Mouse (Mus musculus): ENCODE data around the gene Lcmt1. TPM values are rescaled to one million over a fixed set of nuclear protein-coding genes. Genes with fewer than 3 reads are reported as not detected.

Gene Lcmt1
- polyA plus RNA-seq, 1 experiment from 2014 or later: 112 TPM

DNA sequence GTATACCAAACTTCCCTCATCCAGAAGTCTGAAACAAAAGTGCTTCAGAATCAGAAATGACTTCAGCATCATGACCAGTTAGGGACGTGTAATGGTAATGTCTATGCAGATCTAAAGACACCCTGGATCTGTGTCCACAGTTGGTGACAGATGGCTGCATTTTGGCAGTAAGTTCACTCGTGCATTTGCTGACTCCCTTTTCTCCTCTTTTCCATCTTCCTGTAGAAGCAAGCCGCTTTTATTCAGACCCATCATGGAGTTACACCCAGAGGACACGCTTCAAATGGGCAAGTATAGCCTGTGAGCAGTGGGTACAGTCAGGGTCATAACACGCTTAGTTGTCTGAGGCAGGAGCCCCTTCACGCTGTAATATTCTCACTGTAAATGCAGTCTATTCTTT lies 34.6 kb downstream of the Lcmt1 start:
- Histone ChIP-seq H3K27ac (ENCODE audit: low read depth, low read length) (no peak overlapping the region), H3K27me3 (ENCODE audit: control insufficient read depth, insufficient read depth, low read length) (no peaks in the 10 kb centered on the region), H3K4me3 (ENCODE audit: low read depth, low read length) (no peak overlapping the region), H3K4me1 (ENCODE audit: control insufficient read depth, insufficient read depth, low read length) (no peaks in the 10 kb centered on the region), H3K4me2 (ENCODE audit: low read depth, low read length) (no peak overlapping the region), H3K36me3 (ENCODE audit: control insufficient read depth, insufficient read depth, low read length) (peaks cover 20% of the 10 kb centered on the region), H3K9me3 (ENCODE audit: control insufficient read depth, low read length) (no peaks in the 10 kb centered on the region), H3K9ac (replicated peaks; ENCODE audit: low read depth, low read length) (no peak overlapping the region)
- no peak for ATAC-seq (ENCODE audit: low read depth)
- WGBS: 92% methylated on average over 6 of the region's 6 CpGs

DNA sequence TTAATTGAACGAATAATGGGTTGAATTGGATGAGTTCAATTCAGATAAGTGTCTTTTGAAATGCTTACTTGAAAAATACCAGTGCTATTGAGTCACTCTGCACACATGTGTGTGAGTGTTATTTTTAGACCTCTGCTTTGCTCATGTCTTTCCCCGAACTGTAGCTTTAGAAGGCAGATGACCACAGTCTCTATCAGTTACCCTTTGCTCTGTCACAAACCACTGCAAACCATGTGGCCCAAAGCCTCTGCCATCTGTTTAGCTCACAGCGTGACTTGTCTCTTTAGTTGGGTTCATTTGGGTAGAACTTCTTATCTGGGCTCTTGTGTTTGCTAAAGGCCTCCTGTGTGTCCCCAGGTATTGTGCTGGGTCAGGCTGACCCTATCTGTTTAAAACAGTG lies 36.0 kb downstream of the Lcmt1 start:
- Histone ChIP-seq H3K9me3 (ENCODE audit: control insufficient read depth, low read length) (no peaks in the 10 kb centered on the region), H3K36me3 (ENCODE audit: control insufficient read depth, insufficient read depth, low read length) (peaks cover 20% of the 10 kb centered on the region), H3K4me1 (ENCODE audit: control insufficient read depth, insufficient read depth, low read length) (no peaks in the 10 kb centered on the region), H3K4me3 (ENCODE audit: low read depth, low read length) (no peak overlapping the region), H3K27me3 (ENCODE audit: control insufficient read depth, insufficient read depth, low read length) (no peaks in the 10 kb centered on the region), H3K4me2 (ENCODE audit: low read depth, low read length) (no peak overlapping the region), H3K27ac (ENCODE audit: low read depth, low read length) (no peak overlapping the region), H3K9ac (replicated peaks; ENCODE audit: low read depth, low read length) (no peak overlapping the region)
- no peak for ATAC-seq (ENCODE audit: low read depth)
- WGBS: 90% methylated on average over 3 of the region's 3 CpGs

DNA sequence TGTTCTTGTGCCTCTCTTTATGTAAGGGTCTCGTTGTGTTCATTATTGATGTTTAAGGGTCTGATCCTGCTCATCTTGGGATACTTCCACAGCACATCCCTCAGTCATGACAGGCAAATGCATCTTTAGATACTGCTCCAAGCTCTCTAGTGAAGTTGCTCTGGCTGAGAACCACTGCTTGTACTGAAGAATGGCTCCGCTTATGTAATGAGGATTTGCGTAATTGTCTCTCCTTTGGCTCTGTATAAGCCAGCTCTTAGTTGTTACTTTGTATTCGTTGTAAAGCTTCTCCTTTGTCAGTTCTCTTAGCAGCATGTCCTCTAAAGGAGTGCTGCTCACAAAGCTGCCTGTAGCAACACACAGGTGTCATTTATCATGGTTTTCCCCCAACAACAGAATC lies 37.4 kb downstream of the Lcmt1 start:
- H3K27me3 ChIP-seq (ENCODE audit: control insufficient read depth, insufficient read depth, low read length): no peaks in the 10 kb centered on the region
- no peak overlapping the region for H3K4me2 ChIP-seq (ENCODE audit: low read depth, low read length)
- peaks cover 22% of the 10 kb centered on the region; the same call in 1 of the 2 replicates for H3K36me3 ChIP-seq (ENCODE audit: control insufficient read depth, insufficient read depth, low read length)
- H3K4me1 ChIP-seq (ENCODE audit: control insufficient read depth, insufficient read depth, low read length): no peaks in the 10 kb centered on the region
- 81% methylated on average over 4 of the region's 4 CpGs for WGBS
- H3K9me3 ChIP-seq (ENCODE audit: control insufficient read depth, low read length): no peaks in the 10 kb centered on the region
- H3K9ac ChIP-seq (replicated peaks; ENCODE audit: low read depth, low read length): no peak overlapping the region
- H3K4me3 ChIP-seq (ENCODE audit: low read depth, low read length): no peak overlapping the region
- no peak overlapping the region for H3K27ac ChIP-seq (ENCODE audit: low read depth, low read length)
- ATAC-seq (ENCODE audit: low read depth): no peak

DNA sequence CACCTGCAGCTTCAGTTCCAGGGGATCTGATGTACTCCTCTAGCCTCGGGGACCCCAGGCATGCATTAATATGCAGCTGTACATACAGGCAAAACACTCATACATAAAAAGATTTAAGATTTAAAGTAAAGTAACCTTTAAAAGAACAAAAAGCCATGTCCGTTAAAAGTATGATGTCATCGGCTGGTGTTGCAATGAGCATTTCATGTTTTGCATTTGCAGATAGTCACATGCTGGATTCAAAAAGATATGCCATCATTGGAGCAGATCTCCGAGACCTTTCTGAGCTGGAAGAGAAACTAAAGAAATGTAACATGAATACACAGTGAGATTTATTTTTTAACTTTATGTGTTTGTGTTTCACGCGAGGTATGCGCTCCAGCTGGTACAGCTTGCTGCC lies 40.9 kb downstream of the Lcmt1 start:
- H3K4me2 ChIP-seq (ENCODE audit: low read depth, low read length): no peak overlapping the region
- H3K36me3 ChIP-seq (ENCODE audit: control insufficient read depth, insufficient read depth, low read length): peaks cover 10% of the 10 kb centered on the region; the same call in 1 of the 2 replicates
- no peak overlapping the region for H3K27ac ChIP-seq (ENCODE audit: low read depth, low read length)
- no peaks in the 10 kb centered on the region for H3K9me3 ChIP-seq (ENCODE audit: control insufficient read depth, low read length)
- no peaks in the 10 kb centered on the region for H3K27me3 ChIP-seq (ENCODE audit: control insufficient read depth, insufficient read depth, low read length)
- H3K4me3 ChIP-seq (ENCODE audit: low read depth, low read length): no peak overlapping the region
- H3K4me1 ChIP-seq (ENCODE audit: control insufficient read depth, insufficient read depth, low read length): no peaks in the 10 kb centered on the region
- H3K9ac ChIP-seq (replicated peaks; ENCODE audit: low read depth, low read length): no peak overlapping the region
- ATAC-seq (ENCODE audit: low read depth): no peak
- 97% methylated on average over 7 of the region's 7 CpGs for WGBS

DNA sequence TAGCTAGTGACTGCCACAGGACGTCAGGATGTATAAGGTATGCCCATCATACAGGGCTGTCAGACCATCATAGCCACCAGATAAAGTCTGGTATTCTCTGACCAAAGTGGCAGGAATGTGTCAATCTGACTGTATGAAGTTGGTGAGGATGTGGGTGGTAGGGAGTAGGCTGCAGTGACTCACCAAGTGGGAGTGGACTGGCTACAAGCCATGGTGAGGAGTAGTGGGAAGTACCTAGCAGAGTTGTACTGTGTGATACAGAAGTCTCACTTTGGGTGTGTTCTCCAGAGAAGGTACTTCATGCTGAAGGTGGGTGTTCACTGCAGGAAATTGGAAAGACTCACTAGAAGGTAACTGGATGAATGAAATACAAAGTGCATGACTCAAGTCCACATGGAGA lies 41.5 kb downstream of the Lcmt1 start:
- Histone ChIP-seq H3K27me3 (ENCODE audit: control insufficient read depth, insufficient read depth, low read length) (no peaks in the 10 kb centered on the region), H3K27ac (ENCODE audit: low read depth, low read length) (no peak overlapping the region), H3K9me3 (ENCODE audit: control insufficient read depth, low read length) (no peaks in the 10 kb centered on the region), H3K9ac (replicated peaks; ENCODE audit: low read depth, low read length) (no peak overlapping the region), H3K36me3 (ENCODE audit: control insufficient read depth, insufficient read depth, low read length) (peaks cover 9% of the 10 kb centered on the region; the same call in 1 of the 2 replicates), H3K4me1 (ENCODE audit: control insufficient read depth, insufficient read depth, low read length) (no peaks in the 10 kb centered on the region), H3K4me3 (ENCODE audit: low read depth, low read length) (no peak overlapping the region), H3K4me2 (ENCODE audit: low read depth, low read length) (no peak overlapping the region)
- 92% methylated on average over 1 of the region's 1 CpGs for WGBS
- no peak for ATAC-seq (ENCODE audit: low read depth)

DNA sequence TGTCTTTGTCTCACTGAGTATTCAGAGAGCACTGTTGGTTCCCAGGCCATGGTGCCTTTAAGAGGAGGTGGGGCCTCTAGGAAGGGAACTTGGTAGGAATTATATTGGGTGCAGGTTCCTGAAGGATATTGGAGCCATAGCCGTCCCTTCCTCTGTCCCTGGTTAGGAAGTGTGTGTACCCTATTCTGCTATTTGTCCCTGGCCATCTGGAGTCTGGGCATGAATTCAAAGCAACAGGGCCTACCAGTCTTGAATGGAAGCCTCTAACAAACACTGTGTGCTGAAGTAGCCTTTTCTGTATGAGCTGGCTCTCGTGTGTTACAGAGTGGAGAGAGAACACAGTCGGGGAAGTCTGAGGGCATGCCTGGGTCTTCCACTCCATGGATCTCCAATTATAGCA lies 42.6 kb downstream of the Lcmt1 start:
- ATAC-seq (ENCODE audit: low read depth): no peak

DNA sequence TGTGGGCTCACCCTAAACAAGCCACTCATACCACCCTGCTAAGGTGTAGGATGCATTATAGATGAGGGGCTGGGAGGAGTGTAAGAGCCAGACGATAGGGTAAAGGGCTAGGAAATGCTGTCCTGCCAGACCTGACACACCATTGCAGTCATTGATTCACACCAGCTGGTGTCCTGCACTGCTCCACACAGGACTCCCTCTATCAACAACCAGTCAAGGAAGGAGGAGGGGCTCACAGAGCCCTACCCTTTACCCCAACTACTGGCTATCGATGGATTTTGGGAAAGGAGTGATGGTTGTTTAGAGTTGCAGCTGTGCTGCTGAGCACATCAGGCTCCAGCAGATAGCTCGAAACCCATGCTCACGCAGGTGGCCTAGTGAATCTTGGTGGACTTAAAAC lies 47.2 kb downstream of the Lcmt1 start:
- 84% methylated on average over 4 of the region's 4 CpGs for WGBS
- no peak overlapping the region for H3K9ac ChIP-seq (replicated peaks; ENCODE audit: low read depth, low read length)
- H3K36me3 ChIP-seq (ENCODE audit: control insufficient read depth, insufficient read depth, low read length): peaks cover 11% of the 10 kb centered on the region; the same call in 1 of the 2 replicates
- H3K27me3 ChIP-seq (ENCODE audit: control insufficient read depth, insufficient read depth, low read length): no peaks in the 10 kb centered on the region
- H3K9me3 ChIP-seq (ENCODE audit: control insufficient read depth, low read length): no peaks in the 10 kb centered on the region
- H3K4me1 ChIP-seq (ENCODE audit: control insufficient read depth, insufficient read depth, low read length): no peaks in the 10 kb centered on the region
- no peak overlapping the region for H3K27ac ChIP-seq (ENCODE audit: low read depth, low read length)
- no peak overlapping the region for H3K4me3 ChIP-seq (ENCODE audit: low read depth, low read length)
- H3K4me2 ChIP-seq (ENCODE audit: low read depth, low read length): no peak overlapping the region
- ATAC-seq (ENCODE audit: low read depth): no peak

More for the DNA sequence above, 42.6 kb downstream of the Lcmt1 start:
- Histone ChIP-seq H3K9me3 (ENCODE audit: control insufficient read depth, low read length) (no peaks in the 10 kb centered on the region), H3K4me3 (ENCODE audit: low read depth, low read length) (no peak overlapping the region), H3K4me1 (ENCODE audit: control insufficient read depth, insufficient read depth, low read length) (no peaks in the 10 kb centered on the region), H3K4me2 (ENCODE audit: low read depth, low read length) (no peak overlapping the region), H3K36me3 (ENCODE audit: control insufficient read depth, insufficient read depth, low read length) (peaks cover 6% of the 10 kb centered on the region; the same call in 1 of the 2 replicates), H3K27ac (ENCODE audit: low read depth, low read length) (no peak overlapping the region), H3K9ac (replicated peaks; ENCODE audit: low read depth, low read length) (no peak overlapping the region), H3K27me3 (ENCODE audit: control insufficient read depth, insufficient read depth, low read length) (no peaks in the 10 kb centered on the region)
- WGBS: 82% methylated on average over 3 of the region's 3 CpGs

DNA sequence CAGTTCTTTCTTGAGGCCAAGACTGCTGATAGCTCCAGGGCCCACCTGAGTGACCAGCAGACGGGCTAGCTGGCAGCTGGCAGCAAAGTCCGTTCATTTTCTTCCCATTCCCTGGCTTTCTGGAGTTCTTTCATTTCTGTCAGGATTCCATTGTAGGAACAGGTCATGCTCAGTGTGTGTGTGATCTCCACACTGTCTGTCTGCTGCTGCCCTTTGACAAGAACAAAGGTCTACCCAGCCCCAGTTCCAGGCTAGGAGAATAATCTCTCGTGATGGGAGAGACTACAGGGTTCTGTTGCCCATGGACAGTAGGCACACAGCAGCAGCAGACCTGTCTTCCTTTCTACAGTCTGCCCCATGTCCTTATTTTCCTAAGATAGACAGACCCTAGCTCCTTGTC lies 48.1 kb downstream of the Lcmt1 start:
- Histone ChIP-seq H3K4me3 (ENCODE audit: low read depth, low read length) (no peak overlapping the region), H3K36me3 (ENCODE audit: control insufficient read depth, insufficient read depth, low read length) (peaks cover 13% of the 10 kb centered on the region; the same call in 1 of the 2 replicates), H3K9ac (replicated peaks; ENCODE audit: low read depth, low read length) (no peak overlapping the region), H3K27me3 (ENCODE audit: control insufficient read depth, insufficient read depth, low read length) (no peaks in the 10 kb centered on the region), H3K4me2 (ENCODE audit: low read depth, low read length) (no peak overlapping the region), H3K9me3 (ENCODE audit: control insufficient read depth, low read length) (no peaks in the 10 kb centered on the region), H3K27ac (ENCODE audit: low read depth, low read length) (no peak overlapping the region), H3K4me1 (ENCODE audit: control insufficient read depth, insufficient read depth, low read length) (no peaks in the 10 kb centered on the region)
- no peak for ATAC-seq (ENCODE audit: low read depth)
- WGBS: 91% methylated on average over 3 of the region's 3 CpGs

DNA sequence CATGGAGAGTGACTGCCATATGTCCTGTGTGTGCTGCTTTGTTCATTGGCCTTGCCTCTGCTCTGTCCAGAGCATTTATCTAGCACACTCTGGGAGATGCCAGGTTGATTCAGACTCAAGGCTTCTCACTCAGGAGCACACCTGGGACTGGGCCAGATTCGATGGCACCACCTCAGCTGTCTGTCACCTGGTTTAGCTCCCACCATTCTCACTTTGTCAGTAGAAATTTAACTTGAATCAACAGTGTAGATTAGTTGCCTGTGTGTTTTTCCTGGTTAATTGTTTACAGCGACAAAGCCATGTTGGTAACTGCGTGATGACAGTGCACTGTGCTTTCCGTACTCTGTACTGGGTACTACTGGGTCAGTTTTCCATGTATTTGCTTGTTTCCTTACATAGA lies 50.4 kb downstream of the Lcmt1 start:
- WGBS: 98% methylated on average over 4 of the region's 4 CpGs
- Histone ChIP-seq H3K4me3 (ENCODE audit: low read depth, low read length) (no peak overlapping the region), H3K4me2 (ENCODE audit: low read depth, low read length) (no peak overlapping the region), H3K4me1 (ENCODE audit: control insufficient read depth, insufficient read depth, low read length) (no peaks in the 10 kb centered on the region), H3K9ac (replicated peaks; ENCODE audit: low read depth, low read length) (no peak overlapping the region), H3K36me3 (ENCODE audit: control insufficient read depth, insufficient read depth, low read length) (peaks cover 15% of the 10 kb centered on the region), H3K9me3 (ENCODE audit: control insufficient read depth, low read length) (no peaks in the 10 kb centered on the region), H3K27me3 (ENCODE audit: control insufficient read depth, insufficient read depth, low read length) (no peaks in the 10 kb centered on the region), H3K27ac (ENCODE audit: low read depth, low read length) (no peak overlapping the region)
- ATAC-seq (ENCODE audit: low read depth): no peak

DNA sequence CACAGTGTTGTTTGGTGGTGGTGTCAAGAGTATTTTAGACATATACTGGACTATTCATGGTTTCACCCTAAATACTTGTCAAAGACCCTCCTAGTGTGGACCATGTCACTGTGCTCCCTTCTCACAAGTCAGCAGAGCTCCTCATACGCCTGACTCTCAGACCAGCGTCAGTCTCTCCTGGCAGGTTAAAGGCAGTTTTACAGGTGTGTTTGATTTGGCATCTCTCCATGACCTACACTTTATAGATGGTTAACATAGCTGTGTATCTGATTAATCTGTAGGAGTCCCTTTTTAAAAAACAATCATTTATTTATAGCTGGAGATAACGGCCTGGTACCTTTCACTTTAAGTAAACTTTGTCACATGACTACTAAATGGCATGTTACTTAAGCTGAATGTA lies 52.4 kb downstream of the Lcmt1 start:
- no peaks in the 10 kb centered on the region for H3K27me3 ChIP-seq (ENCODE audit: control insufficient read depth, insufficient read depth, low read length)
- no peak overlapping the region for H3K9ac ChIP-seq (replicated peaks; ENCODE audit: low read depth, low read length)
- H3K4me2 ChIP-seq (ENCODE audit: low read depth, low read length): no peak overlapping the region
- H3K27ac ChIP-seq (ENCODE audit: low read depth, low read length): no peak overlapping the region
- H3K9me3 ChIP-seq (ENCODE audit: control insufficient read depth, low read length): no peaks in the 10 kb centered on the region
- 91% methylated on average over 3 of the region's 3 CpGs for WGBS
- H3K36me3 ChIP-seq (ENCODE audit: control insufficient read depth, insufficient read depth, low read length): peaks cover 15% of the 10 kb centered on the region
- no peak overlapping the region for H3K4me3 ChIP-seq (ENCODE audit: low read depth, low read length)
- no peak for ATAC-seq (ENCODE audit: low read depth)
- no peaks in the 10 kb centered on the region for H3K4me1 ChIP-seq (ENCODE audit: control insufficient read depth, insufficient read depth, low read length)

All from neural tube, embryonic 14.5 days (tissue).